Mouse (Mus musculus) effector memory CD4-positive, alpha-beta T cell, adult 7 months (primary cell): ENCODE measurements around the gene Ndufa8. TPM values are rescaled to one million over a fixed set of nuclear protein-coding genes. Genes with fewer than 3 reads are reported as not detected.

ENCODE experiments used
- polyA plus RNA-seq: library from polyadenylated mRNA; unstranded; fragments of 100-300 nt; shearing (Covaris generic); gene quantifications from one replicate; pipeline ENCODE4 v1.2.1, GENCODE M21; 2017

The Ndufa8 gene
- polyA plus RNA-seq = 59.7 TPM

GRCm38 (mm10) chr2:36048748-36049566 lies at the start of gene Ndufa8, which contains the start of gene Morn5:
Gene Ndufa8, minus strand, starts transcription at chr2:36049406.
Gene Morn5, plus strand, starts transcription at chr2:36049458.

Other genes starting within 250 kb of the Ndufa8 start
- 0.87 TPM for gene Ttll11, start 69.5 kb downstream of the Ndufa8 start, polyA plus RNA-seq
- not detected for gene Morn5, start 52 bp upstream of the Ndufa8 start, polyA plus RNA-seq
- gene Lhx6, start 56.0 kb upstream of the Ndufa8 start, polyA plus RNA-seq = not detected
- 11.6 TPM for gene Mrrf, start 87.0 kb upstream of the Ndufa8 start, polyA plus RNA-seq
- 55.0 TPM for gene Rbm18, start 87.4 kb upstream of the Ndufa8 start, polyA plus RNA-seq
- 0.71 TPM for gene Ptgs1, start 181.0 kb upstream of the Ndufa8 start, polyA plus RNA-seq